Mouse (Mus musculus) cerebellum, postnatal 14 days (tissue): ENCODE measurements around the gene Cryaa.

Experiments
- DNase-seq, 2 experiments: peaks; one replicate each; pipeline ENCODE4 v3.0.0; 2021; ENCODE audit warnings: mixed read lengths in 2 of 2

The Cryaa gene

DNA sequence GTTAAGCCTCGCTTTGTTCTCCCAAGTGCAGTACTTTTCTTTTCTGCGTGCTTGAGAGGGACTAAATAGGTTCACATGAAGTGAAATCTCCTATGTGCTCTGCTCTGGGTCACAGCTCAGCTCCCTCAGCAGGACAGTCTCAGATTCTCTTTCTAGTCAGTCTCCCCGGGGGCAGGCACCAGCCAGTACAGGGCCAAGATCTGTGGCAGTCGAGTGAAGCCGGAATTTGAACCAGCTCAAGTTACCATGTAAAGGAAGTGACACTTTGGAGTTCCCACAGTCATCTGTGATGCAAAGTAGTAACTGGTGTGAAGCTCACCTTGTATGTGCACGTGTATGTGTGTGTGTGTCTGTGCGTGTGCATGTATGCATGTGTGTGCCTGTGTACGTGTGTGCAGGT lies 32.8 kb downstream of the Cryaa start:
- no peak for DNase-seq

DNA sequence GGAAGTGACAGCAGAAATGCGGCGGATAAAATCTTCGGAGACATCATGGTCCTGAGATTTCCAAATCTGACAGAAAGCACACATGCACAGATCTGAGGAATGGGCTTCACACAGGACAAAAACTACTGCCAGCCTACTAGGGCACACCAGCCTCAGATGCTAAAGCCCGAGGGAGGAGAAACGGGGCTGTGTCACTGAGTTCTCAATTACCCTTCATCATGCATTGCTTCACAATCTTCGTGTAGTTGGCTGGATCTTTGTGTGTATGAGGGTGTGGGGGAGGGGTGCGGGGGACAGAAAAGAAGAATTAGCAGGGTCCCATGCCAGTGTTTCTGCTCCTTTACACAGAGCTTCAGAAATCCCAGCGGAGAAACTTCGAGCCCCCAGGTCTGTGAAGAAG lies 36.1 kb downstream of the Cryaa start:
- DNase-seq: no peak

DNA sequence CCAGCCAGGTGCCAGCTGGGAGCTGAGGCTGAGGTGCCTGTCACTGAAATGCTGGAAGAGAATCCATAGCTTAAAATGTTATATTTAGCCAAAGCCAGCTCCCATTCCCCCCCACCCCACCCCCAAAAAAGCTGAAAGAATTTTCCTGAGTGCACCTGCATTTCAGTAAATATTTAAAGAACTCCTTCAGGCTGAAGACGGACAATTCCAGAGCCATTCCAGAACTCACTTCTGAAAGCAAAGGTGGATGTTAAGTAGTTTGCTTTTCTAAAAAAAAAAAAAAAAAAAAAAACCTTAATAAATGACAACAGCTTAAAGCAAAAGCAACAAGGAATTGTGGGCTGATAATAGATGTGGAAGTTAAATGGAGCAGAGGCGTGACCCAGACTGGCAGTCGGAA lies 36.5 kb downstream of the Cryaa start:
- DNase-seq: no peak

DNA sequence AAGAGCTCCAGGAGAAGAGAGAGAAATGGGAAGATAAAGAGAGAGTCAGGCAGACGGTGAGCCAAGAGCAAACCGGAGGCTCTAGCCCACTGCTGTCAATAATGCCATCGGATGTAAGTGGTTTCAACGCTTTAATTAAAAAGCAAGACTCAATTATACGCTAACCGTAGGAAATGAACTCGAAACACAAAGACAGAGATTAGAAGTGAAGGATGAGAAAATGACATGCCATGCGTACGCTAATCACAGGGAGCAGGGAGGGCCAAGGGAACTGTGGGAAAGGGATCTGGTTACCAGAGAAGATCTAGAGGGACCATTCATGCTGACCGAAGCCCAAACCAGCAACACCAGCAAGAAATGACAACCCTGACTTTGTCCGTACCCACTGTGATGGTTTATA lies 37.4 kb downstream of the Cryaa start:
- DNase-seq: no peak

DNA sequence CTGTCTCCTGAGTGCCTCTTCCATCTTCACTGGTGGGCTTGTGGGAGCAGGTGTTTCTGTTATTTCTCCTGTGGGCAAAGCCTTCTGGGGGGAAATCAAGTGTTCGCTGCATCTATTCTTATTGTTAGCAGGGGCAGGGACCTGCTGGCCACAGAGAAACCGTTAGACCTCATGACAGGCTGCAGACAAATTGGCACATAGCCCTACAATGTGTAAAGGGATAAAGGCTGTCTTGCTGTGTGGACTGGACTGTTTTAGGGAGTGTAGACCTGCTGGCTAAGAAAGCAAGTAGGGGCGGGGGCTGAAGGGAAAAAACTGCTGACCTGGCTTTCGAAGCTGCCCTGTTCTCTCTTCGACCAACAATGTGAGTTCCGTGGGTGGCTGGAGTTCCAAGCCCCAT lies 44.0 kb downstream of the Cryaa start:
- no peak for DNase-seq

DNA sequence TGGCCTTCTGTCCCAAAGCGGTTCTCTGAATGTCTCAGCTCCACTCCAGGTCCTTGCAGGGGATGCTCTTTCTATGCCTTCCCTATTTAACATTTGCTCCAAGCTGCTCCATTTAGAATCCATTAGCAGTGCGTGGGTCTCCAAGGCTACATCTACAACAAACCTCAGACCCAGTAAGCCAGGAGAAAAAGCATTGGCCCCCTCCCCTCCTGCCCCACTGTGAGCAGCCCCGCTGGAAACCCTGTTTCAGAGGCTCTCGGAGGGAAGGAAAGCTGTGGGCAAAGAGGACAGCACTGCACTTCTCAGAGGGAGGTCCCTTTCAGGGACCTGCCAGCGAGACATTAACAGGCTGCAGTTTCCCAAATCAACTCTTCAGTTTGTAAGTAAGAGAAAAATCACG lies 47.8 kb downstream of the Cryaa start:
- DNase-seq: no peak

DNA sequence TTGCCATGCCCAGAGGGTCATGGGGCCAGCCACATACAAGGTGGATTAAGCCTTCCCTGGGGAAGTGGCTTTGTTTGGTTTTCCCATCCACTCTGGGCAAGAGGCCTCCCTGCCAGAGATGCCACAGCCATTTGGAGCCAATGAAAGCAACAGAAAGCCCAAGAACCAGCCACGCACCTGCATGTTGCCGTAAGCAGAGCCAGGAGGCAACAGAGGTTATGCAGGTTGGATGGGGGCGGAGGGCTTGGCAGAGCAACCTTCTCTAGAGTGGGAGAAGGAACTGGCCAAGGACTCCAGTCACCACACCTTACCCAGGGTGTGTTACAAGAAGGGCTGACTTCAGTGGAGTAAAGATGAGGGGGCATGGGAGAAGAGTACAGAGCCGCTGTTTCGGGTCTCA lies 48.6 kb downstream of the Cryaa start:
- DNase-seq: no peak

DNA sequence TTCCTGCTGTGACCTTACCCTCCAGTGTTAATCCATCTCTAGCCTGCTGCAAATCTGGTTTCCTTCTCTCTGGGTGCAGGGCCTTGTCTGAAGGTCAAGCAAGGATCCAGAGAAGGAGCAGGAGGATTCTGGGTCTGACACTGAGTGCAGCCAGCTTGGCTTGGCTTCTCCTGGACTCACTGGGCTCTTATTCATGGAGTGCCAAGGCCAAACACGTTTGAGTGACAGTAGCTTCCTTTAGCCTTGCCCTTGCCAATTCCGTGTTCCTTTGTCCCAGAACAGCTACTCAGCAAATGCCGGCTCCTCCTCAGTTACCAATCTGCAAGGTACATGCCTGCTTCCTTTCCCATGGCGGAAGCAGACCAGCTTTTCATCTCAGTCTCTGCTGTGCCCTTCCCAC lies 49.6 kb downstream of the Cryaa start:
- no peak for DNase-seq

DNA sequence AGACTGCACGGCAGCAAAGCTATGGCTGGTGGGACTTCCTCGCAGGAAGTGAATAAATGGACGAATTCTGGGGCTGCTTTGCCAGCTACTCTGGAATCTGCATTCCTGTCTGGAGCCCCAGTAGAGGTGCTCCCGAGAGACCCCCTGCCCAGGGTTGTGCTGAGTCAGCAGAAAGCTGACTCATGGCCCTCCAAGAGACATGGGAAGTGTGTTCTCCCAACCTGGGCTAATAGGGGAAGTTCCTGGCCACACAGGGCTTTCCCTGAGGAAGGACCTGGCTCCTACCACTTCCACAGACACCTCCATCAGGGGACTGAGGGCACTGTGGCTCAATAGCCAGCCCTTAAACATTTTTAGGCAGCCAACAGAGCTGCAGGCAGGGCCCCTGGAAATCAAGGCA lies 50.4 kb downstream of the Cryaa start:
- no peak for DNase-seq

DNA sequence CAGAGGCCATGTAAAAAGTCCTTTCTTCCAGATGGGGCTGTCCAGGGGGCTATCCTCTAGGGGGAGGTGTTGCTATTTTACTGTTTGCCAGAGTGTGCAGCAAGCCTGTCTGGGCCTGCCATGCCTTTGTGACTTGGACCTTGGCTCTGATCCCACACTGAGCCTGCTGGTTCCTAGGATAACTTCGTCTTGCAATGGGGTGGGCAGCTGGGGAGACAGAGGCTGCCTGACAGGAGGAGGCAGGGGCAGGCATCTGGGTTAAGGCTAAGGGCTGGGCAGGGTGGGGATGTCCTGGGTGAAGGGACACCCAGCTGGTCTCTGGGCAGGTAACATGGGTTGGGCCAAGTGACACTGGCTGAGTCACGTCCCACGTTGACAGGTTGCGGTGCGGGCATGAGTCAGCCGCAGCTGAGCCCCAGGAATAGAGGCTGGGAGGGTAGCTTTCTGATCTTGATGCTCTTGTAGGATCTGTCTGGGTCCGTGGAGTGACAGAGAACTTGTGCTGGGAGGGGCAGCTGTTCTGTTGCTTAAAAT lies 51.4 kb downstream of the Cryaa start:
- peak; percentile 28 to 47 for DNase-seq

DNA sequence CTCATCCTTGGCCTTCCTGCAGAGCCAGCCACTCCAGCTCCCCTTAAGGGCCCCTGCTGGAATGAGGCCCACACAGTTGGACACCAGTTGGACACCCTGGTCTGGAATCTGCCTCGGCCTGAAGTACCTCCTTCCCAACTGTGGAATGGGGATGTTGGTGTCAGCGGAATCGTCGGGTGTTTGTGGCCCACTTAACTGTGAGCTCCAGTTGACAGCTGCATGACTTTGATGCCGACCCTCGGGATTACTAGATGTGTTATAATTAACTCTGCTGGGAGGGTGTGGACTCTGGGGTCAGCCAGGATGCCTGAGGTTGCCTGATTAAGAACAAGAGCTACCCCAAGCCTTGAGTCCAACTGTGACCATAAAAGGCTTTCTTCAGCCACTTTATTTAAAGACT lies 53.4 kb downstream of the Cryaa start:
- DNase-seq: no peak
